In genomic region chr14:32146578-32146977, GRCm38 (mm10) we compare ENCODE assay signal across 38 mouse cellular contexts. TPM values are rescaled to one million over a fixed set of nuclear protein-coding genes. Genes with fewer than 3 reads are reported as not detected.
DNase-seq lines count a peak whose midpoint lies in the region; ATAC-seq and TF ChIP-seq lines count a peak whose summit lies in the region.
"Had no signal": no experiment of that assay in that cellular context is flagged by ENCODE, and none has a peak within 500 bp of the region (broad histone marks: within the 10 kb centered on the region; RNA-seq: fewer than 3 reads in every experiment).

No protein-coding gene starts in this region.

- peak overlapping the region; percentile 60; the same call in 1 of the 2 replicates for H3K27ac ChIP-seq in heart, embryonic 13.5 days (replicated peaks)
- no peak overlapping the region for H3K27ac ChIP-seq in heart, embryonic 12.5 days (ENCODE audit: poor library complexity, severe bottlenecking)
- H3K27ac ChIP-seq in MEL (ENCODE audit: control insufficient read depth, low read depth, low read length), result peak overlapping the region; percentile 85
- H3K27ac ChIP-seq in liver, embryonic 16.5 days (ENCODE audit: low read length), result peak overlapping the region; percentile 93
- H3K27ac ChIP-seq in midbrain, postnatal 0 days (ENCODE audit: low read depth, low read length), result no peak overlapping the region
- H3K27ac ChIP-seq in hindbrain, postnatal 0 days, result no peak overlapping the region
- H3K27ac ChIP-seq: embryonic facial prominence, embryonic 10.5 days; embryonic facial prominence, embryonic 15.5 days; forebrain, embryonic 10.5 days; intestine, embryonic 15.5 days; midbrain, embryonic 13.5 days had no signal

- no peak for TF ChIP-seq POLR2A in MEL (IDR thresholded peaks at IDR 0.05; ENCODE audit: control insufficient read depth in 1 of 2, insufficient read depth in 1 of 2, low read depth in 1 of 2, low read length in 2 of 2, poor library complexity in 1 of 2)

- no peaks in the 10 kb centered on the region for H3K27me3 ChIP-seq in heart, embryonic 13.5 days (replicated peaks)
- no peaks in the 10 kb centered on the region for H3K27me3 ChIP-seq in heart, embryonic 12.5 days (replicated peaks)
- H3K27me3 ChIP-seq in MEL (ENCODE audit: control insufficient read depth in 1 of 2, insufficient read depth in 2 of 2, low read length in 2 of 2), result no peaks in the 10 kb centered on the region
- H3K27me3 ChIP-seq in liver, embryonic 16.5 days (ENCODE audit: control insufficient read depth, insufficient read depth, low read depth, low read length), result no peaks in the 10 kb centered on the region
- H3K27me3 ChIP-seq in midbrain, postnatal 0 days (ENCODE audit: insufficient read depth, low read length), result no peaks in the 10 kb centered on the region
- H3K27me3 ChIP-seq in hindbrain, postnatal 0 days (ENCODE audit: insufficient read depth, low read length), result no peaks in the 10 kb centered on the region
- H3K27me3 ChIP-seq: embryonic facial prominence, embryonic 15.5 days; intestine, embryonic 15.5 days; megakaryocyte, embryonic 14.5 days; midbrain, embryonic 13.5 days had no signal

- no peak for ATAC-seq in heart, embryonic 13.5 days (ENCODE audit: extremely low read depth, insufficient number of reproducible peaks, low FRiP score, low TSS enrichment)
- ATAC-seq in heart, embryonic 12.5 days (ENCODE audit: insufficient number of reproducible peaks, low FRiP score), result no peak
- peak; percentile 49 for ATAC-seq in erythroid progenitor cell, adult 5-6 weeks (replicated peaks; ENCODE audit: low FRiP score, poor library complexity, severe bottlenecking)
- ATAC-seq in liver, embryonic 16.5 days (ENCODE audit: low read depth), result peak; percentile 44
- ATAC-seq in midbrain, postnatal 0 days (ENCODE audit: low FRiP score), result no peak
- ATAC-seq in hindbrain, postnatal 0 days, result no peak
- ATAC-seq: activated CD4-positive, CD25-positive, alpha-beta regulatory T cell, adult 4 months; forebrain, embryonic 16.5 days; hindbrain, embryonic 16.5 days; midbrain, embryonic 13.5 days had no signal

- 54% methylated on average over 2 of the region's 2 CpGs for WGBS in heart, embryonic 13.5 days
- 64% methylated on average over 2 of the region's 2 CpGs for WGBS in heart, embryonic 12.5 days
- WGBS in liver, embryonic 16.5 days (ENCODE audit: insufficient replicate concordance), result 31% methylated on average over 2 of the region's 2 CpGs
- 62% methylated on average over 2 of the region's 2 CpGs for WGBS in midbrain, postnatal 0 days
- 57% methylated on average over 2 of the region's 2 CpGs for WGBS in hindbrain, postnatal 0 days

- TF ChIP-seq EP300 in MEL (IDR thresholded peaks at IDR 0.05; ENCODE audit: low read depth in 1 of 2, low read length in 2 of 2), result no peak

- H3K9me3 ChIP-seq in heart, embryonic 13.5 days, result no peaks in the 10 kb centered on the region
- H3K9me3 ChIP-seq in heart, embryonic 12.5 days (replicated peaks), result 0 out of 2 replicates have a peak, but pooled peaks cover 4% of the 10 kb centered on the region
- no peaks in the 10 kb centered on the region for H3K9me3 ChIP-seq in MEL (replicated peaks; ENCODE audit: insufficient read depth, low read length)
- no peaks in the 10 kb centered on the region for H3K9me3 ChIP-seq in liver, embryonic 16.5 days (replicated peaks; ENCODE audit: control insufficient read depth, low read length)
- 0 out of 2 replicates have a peak, but pooled peaks cover 4% of the 10 kb centered on the region for H3K9me3 ChIP-seq in midbrain, postnatal 0 days (ENCODE audit: low read length)
- H3K9me3 ChIP-seq in hindbrain, postnatal 0 days (ENCODE audit: low read length), result 0 out of 2 replicates have a peak, but pooled peaks cover 4% of the 10 kb centered on the region
- H3K9me3 ChIP-seq: embryonic facial prominence, embryonic 15.5 days; intestine, embryonic 15.5 days had no signal

- no peak overlapping the region for H3K9ac ChIP-seq in heart, embryonic 13.5 days
- no peak overlapping the region for H3K9ac ChIP-seq in heart, embryonic 12.5 days
- no peak overlapping the region for H3K9ac ChIP-seq in MEL (ENCODE audit: control insufficient read depth, low read depth, low read length, poor library complexity, severe bottlenecking)
- H3K9ac ChIP-seq in liver, embryonic 16.5 days (ENCODE audit: low read depth, low read length), result peak overlapping the region; percentile 29; the same call in 1 of the 2 replicates
- H3K9ac ChIP-seq in midbrain, postnatal 0 days (replicated peaks; ENCODE audit: low read length, poor library complexity, severe bottlenecking), result no peak overlapping the region
- H3K9ac ChIP-seq in hindbrain, postnatal 0 days (replicated peaks; ENCODE audit: low read length), result no peak overlapping the region
- H3K9ac ChIP-seq: embryonic facial prominence, embryonic 15.5 days; intestine, embryonic 15.5 days; midbrain, embryonic 13.5 days had no signal

- DNase-seq in MEL (ENCODE audit: low read depth, low spot score), result no peak
- no peak for DNase-seq in midbrain, postnatal 0 days (ENCODE audit: low spot score)
- no peak for DNase-seq in hindbrain, postnatal 0 days (ENCODE audit: low spot score)
- DNase-seq: adrenal gland, adult 2 months; cerebellum, adult 8-10 months; cerebellum, postnatal 25 days; kidney, adult 2 months; lung, postnatal 4 days; thymus, postnatal 4 days had no signal

- H3K4me2 ChIP-seq in heart, embryonic 13.5 days, result no peak overlapping the region
- no peak overlapping the region for H3K4me2 ChIP-seq in heart, embryonic 12.5 days
- H3K4me2 ChIP-seq in liver, embryonic 16.5 days (ENCODE audit: low read depth, low read length), result peak overlapping the region; percentile 66
- H3K4me2 ChIP-seq in midbrain, postnatal 0 days (ENCODE audit: low read depth, low read length, poor library complexity, severe bottlenecking), result no peak overlapping the region
- no peak overlapping the region for H3K4me2 ChIP-seq in hindbrain, postnatal 0 days (ENCODE audit: low read depth, low read length)
- H3K4me2 ChIP-seq: embryonic facial prominence, embryonic 15.5 days; intestine, embryonic 15.5 days; midbrain, embryonic 13.5 days had no signal

- no peaks in the 10 kb centered on the region for H3K79me2 ChIP-seq in MEL (ENCODE audit: control insufficient read depth, insufficient read depth, low read length, poor library complexity)

- no peaks in the 10 kb centered on the region for H3K36me3 ChIP-seq in heart, embryonic 13.5 days
- no peaks in the 10 kb centered on the region for H3K36me3 ChIP-seq in heart, embryonic 12.5 days
- H3K36me3 ChIP-seq in MEL (ENCODE audit: control insufficient read depth in 1 of 2, insufficient read depth in 2 of 2, low read length in 2 of 2), result peaks cover 0 to 12% of the 10 kb centered on the region in 2 experiments; a peak in 2 of 4 replicates
- no peaks in the 10 kb centered on the region for H3K36me3 ChIP-seq in liver, embryonic 16.5 days (ENCODE audit: control insufficient read depth, insufficient read depth)
- H3K36me3 ChIP-seq in midbrain, postnatal 0 days (ENCODE audit: insufficient read depth, low read length), result no peaks in the 10 kb centered on the region
- no peaks in the 10 kb centered on the region for H3K36me3 ChIP-seq in hindbrain, postnatal 0 days (ENCODE audit: insufficient read depth, low read length)
- H3K36me3 ChIP-seq: embryonic facial prominence, embryonic 10.5 days; embryonic facial prominence, embryonic 15.5 days; forebrain, embryonic 10.5 days; intestine, embryonic 15.5 days; midbrain, embryonic 13.5 days had no signal

- TF ChIP-seq RAD21 in MEL (IDR thresholded peaks at IDR 0.05; ENCODE audit: low read depth, low read length), result no peak

- no peak for TF ChIP-seq CTCF in MEL (IDR thresholded peaks at IDR 0.05 in 2 of 3, conservative IDR thresholded peaks at IDR 0.05 in 1 of 3; ENCODE audit: control insufficient read depth in 1 of 3, insufficient read depth in 1 of 3, low read depth in 2 of 3, low read length in 3 of 3, poor library complexity in 1 of 3, severe bottlenecking in 1 of 3)
- no peak for TF ChIP-seq CTCF in midbrain, postnatal 0 days (IDR thresholded peaks at IDR 0.05)
- TF ChIP-seq CTCF in hindbrain, postnatal 0 days (IDR thresholded peaks at IDR 0.05; ENCODE audit: low read depth), result no peak

- no peak overlapping the region for H3K4me3 ChIP-seq in heart, embryonic 13.5 days
- no peak overlapping the region for H3K4me3 ChIP-seq in heart, embryonic 12.5 days
- peak overlapping the region in 1 of 2 experiments; percentile 7; a peak in 1 of 4 replicates for H3K4me3 ChIP-seq in MEL (ENCODE audit: control insufficient read depth in 1 of 2, insufficient read depth in 1 of 2, low read depth in 2 of 2, low read length in 2 of 2)
- H3K4me3 ChIP-seq in liver, embryonic 16.5 days (ENCODE audit: low read depth, low read length), result peak overlapping the region; percentile 45; the same call in 1 of the 2 replicates
- no peak overlapping the region for H3K4me3 ChIP-seq in midbrain, postnatal 0 days (ENCODE audit: low read depth, low read length)
- no peak overlapping the region for H3K4me3 ChIP-seq in hindbrain, postnatal 0 days (ENCODE audit: low read length)
- H3K4me3 ChIP-seq: embryonic facial prominence, embryonic 10.5 days; embryonic facial prominence, embryonic 15.5 days; forebrain, embryonic 10.5 days; intestine, embryonic 15.5 days; megakaryocyte, embryonic 14.5 days; midbrain, embryonic 13.5 days had no signal

- H3K4me1 ChIP-seq in heart, embryonic 13.5 days, result no peaks in the 10 kb centered on the region
- peaks cover 9% of the 10 kb centered on the region for H3K4me1 ChIP-seq in heart, embryonic 12.5 days (replicated peaks)
- H3K4me1 ChIP-seq in MEL (ENCODE audit: control insufficient read depth in 1 of 2, insufficient read depth in 2 of 2, low read length in 2 of 2), result peaks cover 8 to 12% of the 10 kb centered on the region in 2 experiments
- peaks cover 19% of the 10 kb centered on the region for H3K4me1 ChIP-seq in liver, embryonic 16.5 days (ENCODE audit: control insufficient read depth, low read depth, low read length)
- H3K4me1 ChIP-seq in midbrain, postnatal 0 days (ENCODE audit: insufficient read depth, low read length), result no peaks in the 10 kb centered on the region
- no peaks in the 10 kb centered on the region for H3K4me1 ChIP-seq in hindbrain, postnatal 0 days (ENCODE audit: insufficient read depth, low read length)
- H3K4me1 ChIP-seq: embryonic facial prominence, embryonic 10.5 days; embryonic facial prominence, embryonic 15.5 days; forebrain, embryonic 10.5 days; intestine, embryonic 15.5 days; midbrain, embryonic 13.5 days had no signal

RNA-seq across cellular contexts. Expression of gene Msmb, which starts 4.8 kb away (rescaled TPM):
- not detected in 2 replicates for polyA plus RNA-seq in heart, embryonic 13.5 days (2015; fragmentation: Nextera tagmentation; extraction: Ambion mirVana)
- not detected in 2 replicates for polyA plus RNA-seq in heart, embryonic 12.5 days (2016; fragmentation: Nextera tagmentation; extraction: Ambion mirVana)
- total RNA-seq in MEL (2012; rRNA removed), result not detected in 2 replicates
- not detected for polyA plus RNA-seq in MEL (2012; ENCODE audit: insufficient read depth in 1 of 2, insufficient read length in 2 of 2, low read depth in 1 of 2, low replicate concordance in 2 of 2, missing spikeins in 1 of 2)
- not detected in 2 replicates for total RNA-seq in erythroid progenitor cell, adult 5-6 weeks (2015; ENCODE audit: low replicate concordance)
- total RNA-seq in erythroid progenitor cell, adult 5-6 weeks (2017; ENCODE audit: low replicate concordance), result not detected in 2 replicates
- polyA plus RNA-seq in liver, embryonic 16.5 days (2015; fragmentation: Nextera tagmentation; extraction: Ambion mirVana), result 0.49 TPM in 1 of 2 replicates, not detected in the other
- not detected in 2 replicates for total RNA-seq in midbrain, postnatal 0 days (2014; rRNA removed)
- not detected in 2 replicates for polyA plus RNA-seq in midbrain, postnatal 0 days (2015; fragmentation: Nextera tagmentation; extraction: Ambion mirVana)
- not detected in 2 replicates for total RNA-seq in hindbrain, postnatal 0 days (2014; rRNA removed)
- polyA plus RNA-seq in hindbrain, postnatal 0 days (2015; fragmentation: Nextera tagmentation; extraction: Ambion mirVana), result not detected in 2 replicates
- total RNA-seq: adrenal gland, adult 2 months; adrenal gland, postnatal 4 days; gastrocnemius, adult 8-10 months; gastrocnemius, postnatal 4 days; heart, postnatal 14 days; left cerebral cortex, adult 18-20 months; left cerebral cortex, postnatal 14 days; liver, adult 2 months; monocyte, adult 5-6 weeks had no signal
- polyA plus RNA-seq: adrenal gland, adult 2 months; embryonic facial prominence, embryonic 10.5 days; embryonic facial prominence, embryonic 15.5 days; forebrain, embryonic 10.5 days; forebrain, embryonic 16.5 days; hindbrain, embryonic 11.5 days; hindbrain, embryonic 16.5 days; intestine, embryonic 15.5 days; kidney, adult 2 months; large intestine, adult 2 months; limb, embryonic 11.5 days; liver, adult 2 months; lung, embryonic 16.5 days; midbrain, embryonic 13.5 days; neural tube, embryonic 14.5 days; stomach, embryonic 14.5 days; testis, adult 2 months; thymus, postnatal 0 days had no signal

RNA-seq across cellular contexts. Expression of gene Ncoa4, which starts 13.1 kb away (rescaled TPM):
- 117 and 141 TPM in 2 replicates for polyA plus RNA-seq in heart, embryonic 13.5 days (2015; fragmentation: Nextera tagmentation; extraction: Ambion mirVana)
- 146 and 147 TPM in 2 replicates for polyA plus RNA-seq in heart, embryonic 12.5 days (2016; fragmentation: Nextera tagmentation; extraction: Ambion mirVana)
- total RNA-seq in MEL (2012; rRNA removed), result 64.6 and 67.3 TPM in 2 replicates
- polyA plus RNA-seq in MEL (2012; ENCODE audit: insufficient read depth in 1 of 2, insufficient read length in 2 of 2, low read depth in 1 of 2, low replicate concordance in 2 of 2, missing spikeins in 1 of 2), result 10 to 100 TPM; 54.5 to 57.9 TPM
- total RNA-seq in erythroid progenitor cell, adult 5-6 weeks (2015; ENCODE audit: low replicate concordance), result 292 and 362 TPM in 2 replicates
- total RNA-seq in erythroid progenitor cell, adult 5-6 weeks (2017; ENCODE audit: low replicate concordance), result 249 and 315 TPM in 2 replicates
- 355 and 363 TPM in 2 replicates for polyA plus RNA-seq in liver, embryonic 16.5 days (2015; fragmentation: Nextera tagmentation; extraction: Ambion mirVana)
- total RNA-seq in midbrain, postnatal 0 days (2014; rRNA removed), result 117 and 151 TPM in 2 replicates
- polyA plus RNA-seq in midbrain, postnatal 0 days (2015; fragmentation: Nextera tagmentation; extraction: Ambion mirVana), result 80.1 and 83.4 TPM in 2 replicates
- 171 TPM in 2 replicates for total RNA-seq in hindbrain, postnatal 0 days (2014; rRNA removed)
- polyA plus RNA-seq in hindbrain, postnatal 0 days (2015; fragmentation: Nextera tagmentation; extraction: Ambion mirVana), result 82.3 and 85.8 TPM in 2 replicates

RNA-seq across cellular contexts. Expression of gene Timm23, which starts 55.1 kb away (rescaled TPM):
- polyA plus RNA-seq in heart, embryonic 13.5 days (2015; fragmentation: Nextera tagmentation; extraction: Ambion mirVana), result 289 and 312 TPM in 2 replicates
- polyA plus RNA-seq in heart, embryonic 12.5 days (2016; fragmentation: Nextera tagmentation; extraction: Ambion mirVana), result 279 and 286 TPM in 2 replicates
- 417 and 425 TPM in 2 replicates for total RNA-seq in MEL (2012; rRNA removed)
- polyA plus RNA-seq in MEL (2012; ENCODE audit: insufficient read depth in 1 of 2, insufficient read length in 2 of 2, low read depth in 1 of 2, low replicate concordance in 2 of 2, missing spikeins in 1 of 2), result 100 to 1,000 TPM in 1 of 2 experiments, not detected in 1; 431 TPM
- total RNA-seq in erythroid progenitor cell, adult 5-6 weeks (2015; ENCODE audit: low replicate concordance), result 50.3 and 60.2 TPM in 2 replicates
- 35.0 and 38.0 TPM in 2 replicates for total RNA-seq in erythroid progenitor cell, adult 5-6 weeks (2017; ENCODE audit: low replicate concordance)
- polyA plus RNA-seq in liver, embryonic 16.5 days (2015; fragmentation: Nextera tagmentation; extraction: Ambion mirVana), result 147 and 154 TPM in 2 replicates
- total RNA-seq in midbrain, postnatal 0 days (2014; rRNA removed), result 107 and 113 TPM in 2 replicates
- polyA plus RNA-seq in midbrain, postnatal 0 days (2015; fragmentation: Nextera tagmentation; extraction: Ambion mirVana), result 242 and 251 TPM in 2 replicates
- 115 and 138 TPM in 2 replicates for total RNA-seq in hindbrain, postnatal 0 days (2014; rRNA removed)
- polyA plus RNA-seq in hindbrain, postnatal 0 days (2015; fragmentation: Nextera tagmentation; extraction: Ambion mirVana), result 258 and 262 TPM in 2 replicates

RNA-seq across cellular contexts. Expression of gene Parg, which starts 55.2 kb away (rescaled TPM):
- polyA plus RNA-seq in heart, embryonic 13.5 days (2015; fragmentation: Nextera tagmentation; extraction: Ambion mirVana), result 22.3 and 22.8 TPM in 2 replicates
- polyA plus RNA-seq in heart, embryonic 12.5 days (2016; fragmentation: Nextera tagmentation; extraction: Ambion mirVana), result 35.5 and 37.9 TPM in 2 replicates
- total RNA-seq in MEL (2012; rRNA removed), result 43.0 and 43.8 TPM in 2 replicates
- 10 to 100 TPM in 1 of 2 experiments, not detected in 1; 32.6 TPM for polyA plus RNA-seq in MEL (2012; ENCODE audit: insufficient read depth in 1 of 2, insufficient read length in 2 of 2, low read depth in 1 of 2, low replicate concordance in 2 of 2, missing spikeins in 1 of 2)
- total RNA-seq in erythroid progenitor cell, adult 5-6 weeks (2015; ENCODE audit: low replicate concordance), result 26.3 and 28.1 TPM in 2 replicates
- total RNA-seq in erythroid progenitor cell, adult 5-6 weeks (2017; ENCODE audit: low replicate concordance), result 61.9 and 69.3 TPM in 2 replicates
- polyA plus RNA-seq in liver, embryonic 16.5 days (2015; fragmentation: Nextera tagmentation; extraction: Ambion mirVana), result 11.6 and 11.8 TPM in 2 replicates
- total RNA-seq in midbrain, postnatal 0 days (2014; rRNA removed), result 40.7 and 45.9 TPM in 2 replicates
- 24.7 and 25.7 TPM in 2 replicates for polyA plus RNA-seq in midbrain, postnatal 0 days (2015; fragmentation: Nextera tagmentation; extraction: Ambion mirVana)
- 33.6 and 35.0 TPM in 2 replicates for total RNA-seq in hindbrain, postnatal 0 days (2014; rRNA removed)
- polyA plus RNA-seq in hindbrain, postnatal 0 days (2015; fragmentation: Nextera tagmentation; extraction: Ambion mirVana), result 26.4 and 26.5 TPM in 2 replicates

Comparison
In these comparisons a context has a peak if more than half of its experiments do, and no peak if none do; other contexts are left out.
1. H3K27ac ChIP-seq: peak in heart, embryonic 13.5 days (single experiment), MEL (single experiment) and liver, embryonic 16.5 days (single experiment); none in heart, embryonic 12.5 days (single experiment), midbrain, postnatal 0 days (single experiment) and hindbrain, postnatal 0 days (single experiment).
2. ATAC-seq: peak in erythroid progenitor cell, adult 5-6 weeks (single experiment) and liver, embryonic 16.5 days (single experiment); none in heart, embryonic 13.5 days (single experiment), heart, embryonic 12.5 days (single experiment), midbrain, postnatal 0 days (single experiment) and hindbrain, postnatal 0 days (single experiment).